Comparison of ENCODE assay signal across 7 mouse cellular contexts in the genomic region with DNA sequence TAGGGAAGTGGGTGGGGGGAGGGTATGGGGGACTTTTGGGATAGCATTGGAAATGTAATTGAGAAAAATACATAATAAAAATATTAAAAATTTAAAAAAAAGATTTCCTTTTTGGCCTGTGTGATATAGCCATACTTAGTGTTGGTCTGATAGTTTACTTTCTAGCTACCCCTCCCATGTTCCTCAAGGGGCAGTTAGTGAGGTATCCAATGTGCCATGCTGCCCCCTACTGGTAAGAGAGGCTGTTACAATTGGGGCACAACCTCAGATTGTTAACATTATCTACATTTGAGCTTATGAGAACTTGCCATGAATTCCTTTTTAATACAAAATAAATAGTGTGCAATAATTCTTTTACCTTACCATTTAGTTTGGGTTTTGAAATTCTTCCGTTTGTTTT.
DNase-seq lines count a peak whose midpoint lies in the region; ATAC-seq and TF ChIP-seq lines count a peak whose summit lies in the region.

No protein-coding gene starts in this region.

- ATAC-seq in liver, embryonic 12.5 days = no peak

- WGBS in liver, embryonic 12.5 days (ENCODE audit: insufficient replicate concordance) = 28% methylated on average over 1 of the region's 1 CpGs

- TF ChIP-seq CTCF in gastrocnemius, adult 2 months (IDR thresholded peaks at IDR 0.05) = peak; percentile 90

- no peaks in the 10 kb centered on the region for H3K27me3 ChIP-seq in liver, embryonic 12.5 days (replicated peaks)

- intact Hi-C loops in gastrocnemius, adult 2 months (cut with DNase I) = loop anchor here (2.0 kb wide), 1 partner anchor 370 kb away; no protein-coding TSS in a partner anchor

- DNase-seq in liver (peak; percentile 39), MN1 (ENCODE audit: low spot score) (peak; percentile 34)
- DNase-seq in brain, adult 2 months (ENCODE audit: low read depth, low spot score) = peak; percentile 40
- DNase-seq in gastrocnemius, adult 2 months = peak; percentile 49
- peak; percentile 57 for DNase-seq in kidney, postnatal 14 days
- DNase-seq in naive thymus-derived CD4-positive, alpha-beta T cell, adult 2 months (ENCODE audit: low read depth) = peak; percentile 60

- no peaks in the 10 kb centered on the region for H3K36me3 ChIP-seq in liver, embryonic 12.5 days

- no peak overlapping the region for H3K27ac ChIP-seq in liver, embryonic 12.5 days
- no peak overlapping the region for H3K27ac ChIP-seq in gastrocnemius, adult 2 months

- no peaks in the 10 kb centered on the region for H3K9me3 ChIP-seq in liver, embryonic 12.5 days (replicated peaks)

- no peak overlapping the region for H3K9ac ChIP-seq in liver, embryonic 12.5 days

- no peaks in the 10 kb centered on the region for H3K4me1 ChIP-seq in liver, embryonic 12.5 days

- H3K4me3 ChIP-seq in liver, embryonic 12.5 days = no peak overlapping the region
- H3K4me3 ChIP-seq in gastrocnemius, adult 2 months = no peak overlapping the region

- H3K4me2 ChIP-seq in liver, embryonic 12.5 days = no peak overlapping the region
